Mouse (Mus musculus): ENCODE results near the gene Lgr6. TPM values are rescaled to one million over a fixed set of nuclear protein-coding genes. Genes with fewer than 3 reads are reported as not detected.

Lgr6 gene
- total RNA-seq, 2 experiments from 2014 or later, result 2.1 to 5.2 TPM

- no peak for DNase-seq (ENCODE audit: low spot score in 2 of 2)
Observed at GRCm38 (mm10) chr1:135083465-135083864, 21.6 kb downstream of the Lgr6 start.

- DNase-seq (ENCODE audit: low spot score in 2 of 2), result no peak
Observed at GRCm38 (mm10) chr1:135082267-135082666, 22.8 kb downstream of the Lgr6 start.

DNA sequence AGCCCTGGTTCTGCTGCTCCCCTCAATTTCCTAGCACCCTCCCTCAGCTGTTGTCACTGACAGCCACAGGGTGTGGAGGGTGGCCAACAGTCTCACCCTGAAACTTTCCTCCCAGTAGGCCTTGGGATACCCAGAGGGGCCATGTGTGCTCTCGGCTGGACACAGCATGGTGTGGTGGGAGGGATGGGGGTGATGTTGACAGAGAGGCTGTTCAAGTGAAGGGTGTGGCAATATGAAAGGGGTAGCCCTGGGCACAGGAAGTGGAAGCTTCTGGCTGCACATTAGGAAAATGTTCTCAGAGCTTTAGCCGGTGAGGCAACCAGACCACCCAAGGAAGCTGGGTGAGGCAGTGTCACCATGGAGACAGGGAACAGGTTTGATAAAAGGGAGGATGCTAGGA lies 26.1 kb downstream of the Lgr6 start:
- DNase-seq (ENCODE audit: low spot score in 2 of 2), result no peak

- DNase-seq (ENCODE audit: low spot score in 2 of 2), result no peak
Observed at GRCm38 (mm10) chr1:135076470-135076869, 28.6 kb downstream of the Lgr6 start.

DNA sequence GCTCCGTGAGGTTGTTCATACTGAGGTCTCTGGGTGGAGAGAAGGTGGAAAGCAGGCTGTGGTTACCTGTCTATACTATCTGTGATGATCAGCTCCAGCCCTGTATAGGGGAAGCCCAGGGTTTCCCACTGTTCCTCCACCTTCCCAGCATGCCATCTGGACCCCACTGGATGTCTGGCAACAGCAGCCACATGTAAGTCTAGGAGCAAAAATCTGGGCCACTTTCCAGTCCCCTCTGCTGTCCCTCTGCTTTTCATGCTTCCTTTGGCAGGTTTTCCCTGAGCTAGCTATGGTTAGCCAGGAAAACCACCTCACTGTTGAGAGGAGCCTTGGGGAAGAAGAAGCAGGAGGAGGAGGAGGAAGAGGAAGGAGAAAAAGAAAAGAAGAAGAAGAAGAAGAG lies 29.8 kb downstream of the Lgr6 start:
- DNase-seq (ENCODE audit: low spot score in 2 of 2), result no peak

DNA sequence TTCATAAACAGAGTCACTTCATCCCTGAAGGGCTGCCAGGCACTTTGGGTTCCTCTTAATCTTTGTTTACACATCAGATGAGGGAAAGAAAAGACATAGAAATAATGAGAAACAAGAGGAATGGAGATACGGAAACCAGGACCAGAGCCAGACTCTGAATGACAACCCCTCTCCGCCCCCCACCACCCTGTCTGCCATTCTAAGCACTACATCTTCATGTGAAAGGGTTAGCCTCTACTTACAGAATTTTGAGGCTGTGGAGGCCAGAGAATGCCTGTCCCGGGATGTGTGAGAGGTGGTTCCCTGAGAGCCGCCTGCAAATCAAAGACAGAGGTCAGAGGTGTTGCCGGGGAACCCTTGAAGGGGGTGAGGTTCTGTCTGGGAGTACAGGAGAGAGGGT lies 32.4 kb downstream of the Lgr6 start:
- no peak for DNase-seq (ENCODE audit: low spot score in 2 of 2)

DNA sequence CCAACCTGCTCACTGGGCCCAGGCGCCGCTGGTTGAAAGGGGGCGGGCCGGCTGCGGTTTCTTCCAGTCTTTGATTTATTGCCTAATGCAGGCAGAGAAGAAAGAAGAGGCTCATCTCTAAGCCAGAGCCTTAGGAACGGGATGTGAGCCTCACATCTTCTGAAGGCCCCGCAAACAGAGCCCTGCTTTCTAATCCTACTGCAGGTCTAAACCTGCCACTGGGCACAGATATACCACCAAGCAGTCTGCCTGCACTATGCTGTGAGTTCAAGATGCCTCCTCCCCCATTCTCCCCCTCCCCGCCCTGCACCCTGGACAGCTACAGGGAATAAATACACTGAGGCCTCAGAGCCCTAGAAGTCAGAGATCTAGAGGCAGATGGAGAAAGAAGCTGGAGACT lies 35.2 kb downstream of the Lgr6 start:
- DNase-seq (ENCODE audit: low spot score in 2 of 2), result no peak

- no peak for DNase-seq (ENCODE audit: low spot score in 2 of 2)
Observed at GRCm38 (mm10) chr1:135064525-135064924, 40.6 kb downstream of the Lgr6 start.

- no peak for DNase-seq (ENCODE audit: low spot score in 2 of 2)
Observed at GRCm38 (mm10) chr1:135062936-135063335, 42.1 kb downstream of the Lgr6 start.

DNA sequence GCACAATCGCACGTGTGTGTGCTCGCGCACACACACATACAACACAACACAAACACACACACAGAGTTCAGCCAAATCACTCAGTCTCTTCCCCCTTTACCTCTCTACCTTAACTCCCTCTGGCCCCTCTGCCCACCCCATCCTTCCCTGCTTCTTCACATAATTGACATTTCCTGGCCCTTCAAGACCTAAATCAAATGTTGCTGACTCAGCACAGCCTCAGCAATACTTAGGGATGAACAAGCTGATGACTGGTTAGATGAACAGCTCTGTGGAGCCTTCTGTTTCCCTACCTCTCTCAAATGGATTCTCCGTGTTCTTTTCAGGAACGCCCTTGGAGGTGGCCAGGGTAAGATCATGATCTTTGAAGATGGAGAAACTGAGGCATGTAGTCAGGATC lies 43.8 kb downstream of the Lgr6 start:
- no peak for DNase-seq (ENCODE audit: low spot score in 2 of 2)

GRCm38 (mm10) chr1:135060174-135060573 lies 44.9 kb downstream of the Lgr6 start:
- DNase-seq (ENCODE audit: low spot score in 2 of 2), result no peak

DNA sequence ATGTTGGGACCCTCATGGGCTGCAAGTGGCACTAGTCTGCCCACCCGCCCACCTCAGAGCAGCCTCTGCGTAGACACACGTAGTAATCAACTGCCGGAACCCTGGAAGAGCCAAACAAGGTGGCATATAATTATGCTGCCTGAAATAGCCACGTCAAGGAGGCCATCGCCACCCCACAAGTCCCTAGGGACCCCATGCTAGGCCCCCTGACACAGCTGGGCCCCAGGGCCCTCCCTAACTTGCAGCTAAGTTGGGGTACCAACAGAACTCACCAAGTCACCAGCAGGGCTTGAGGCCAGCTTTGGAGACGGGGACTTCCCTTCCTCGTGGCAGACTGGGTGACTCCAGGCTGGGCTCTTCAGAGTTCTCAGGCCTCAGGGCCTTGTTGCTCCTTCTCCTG lies 48.2 kb downstream of the Lgr6 start:
- no peak for DNase-seq (ENCODE audit: low spot score in 2 of 2)

DNA sequence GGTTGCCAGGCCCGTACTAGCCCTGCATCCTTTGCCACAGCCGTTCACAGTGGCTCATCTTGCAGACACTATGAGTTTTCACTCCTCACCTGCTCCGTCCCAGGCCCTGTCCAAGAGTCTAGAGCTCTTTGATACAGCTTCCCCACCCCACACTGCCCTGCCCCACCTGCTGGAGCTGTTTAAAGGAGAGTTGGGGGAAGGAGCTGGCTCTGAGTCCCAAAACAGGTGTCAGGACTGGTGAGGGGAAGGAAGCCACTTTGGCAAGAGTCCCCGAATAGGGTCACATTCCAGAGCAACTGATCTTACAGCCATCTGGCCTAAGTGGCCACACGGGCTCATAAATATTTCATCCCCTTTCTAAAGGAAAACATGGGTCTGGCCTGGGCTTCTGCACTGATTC lies 51.0 kb downstream of the Lgr6 start:
- DNase-seq (ENCODE audit: low spot score in 2 of 2), result no peak

DNA sequence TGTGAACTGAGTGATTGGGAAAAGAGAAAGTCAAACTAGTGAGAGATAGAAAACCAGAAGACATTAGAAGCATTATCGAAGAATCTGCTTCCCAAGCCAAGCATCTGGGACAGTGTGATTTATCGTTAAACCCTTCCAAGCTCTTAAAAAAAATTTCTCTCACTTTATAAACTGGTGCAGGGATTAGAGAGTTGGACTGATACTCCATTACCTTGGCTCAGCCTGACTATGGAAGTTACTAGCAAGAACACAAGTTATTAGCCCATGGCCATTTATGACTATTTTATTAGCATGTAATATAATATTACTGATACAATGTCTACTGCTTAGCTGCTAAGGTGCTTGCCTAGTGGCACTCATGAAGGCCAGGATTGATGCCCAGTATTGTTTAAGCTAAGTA lies 60.6 kb downstream of the Lgr6 start:
- no peak for DNase-seq (ENCODE audit: low spot score in 2 of 2)

- DNase-seq (ENCODE audit: low spot score in 2 of 2), result no peak
Observed at GRCm38 (mm10) chr1:135036297-135036696, 68.8 kb downstream of the Lgr6 start.

DNA sequence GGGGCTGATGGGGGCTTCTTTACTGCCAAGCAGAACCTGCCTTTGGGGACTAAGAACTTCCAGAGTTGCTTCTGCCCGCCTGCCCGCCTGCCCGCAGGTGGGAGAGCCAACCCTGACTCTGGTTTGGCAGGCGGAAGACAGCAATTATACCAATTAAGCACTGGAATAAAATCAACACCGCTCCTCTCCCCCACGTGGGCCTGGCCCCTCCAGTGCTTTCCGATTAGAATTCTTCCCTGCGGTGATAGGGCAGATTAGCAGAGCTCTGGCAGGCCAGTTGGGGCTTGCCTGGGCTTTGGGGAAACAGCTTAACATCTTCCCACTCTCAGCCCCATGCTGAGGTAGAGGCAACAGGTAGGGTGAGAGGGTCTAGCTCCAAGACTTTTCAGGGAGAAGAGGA lies 72.4 kb downstream of the Lgr6 start:
- DNase-seq (ENCODE audit: low spot score in 2 of 2), result no peak

GRCm38 (mm10) chr1:135030121-135030520 lies 75.0 kb downstream of the Lgr6 start:
- no peak for DNase-seq (ENCODE audit: low spot score in 2 of 2)

DNA sequence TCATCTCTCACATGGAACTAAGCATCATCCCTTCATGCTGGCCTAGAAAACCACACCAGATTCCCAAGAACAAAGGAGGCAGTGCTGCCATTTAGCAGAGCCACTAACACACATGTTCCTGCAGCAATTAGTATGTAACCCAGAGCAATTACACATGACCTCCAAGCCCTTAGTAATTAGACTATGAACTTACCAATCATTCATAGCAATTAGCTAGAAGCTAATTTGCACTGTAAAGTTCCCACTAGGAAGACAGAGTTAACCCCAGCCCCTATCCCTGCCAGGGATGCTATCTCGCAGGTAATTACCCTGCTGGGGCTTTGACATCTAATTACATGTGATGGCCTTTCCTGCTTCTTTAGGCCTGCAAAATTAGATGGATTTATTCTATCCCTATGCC lies 78.8 kb downstream of the Lgr6 start:
- DNase-seq (ENCODE audit: low spot score in 2 of 2), result no peak

- no peak for DNase-seq (ENCODE audit: low spot score in 2 of 2)
Observed at GRCm38 (mm10) chr1:135023583-135023982, 81.5 kb downstream of the Lgr6 start.

- no peak for DNase-seq (ENCODE audit: low spot score in 2 of 2)
Observed at GRCm38 (mm10) chr1:135021936-135022335, 83.1 kb downstream of the Lgr6 start.

DNA sequence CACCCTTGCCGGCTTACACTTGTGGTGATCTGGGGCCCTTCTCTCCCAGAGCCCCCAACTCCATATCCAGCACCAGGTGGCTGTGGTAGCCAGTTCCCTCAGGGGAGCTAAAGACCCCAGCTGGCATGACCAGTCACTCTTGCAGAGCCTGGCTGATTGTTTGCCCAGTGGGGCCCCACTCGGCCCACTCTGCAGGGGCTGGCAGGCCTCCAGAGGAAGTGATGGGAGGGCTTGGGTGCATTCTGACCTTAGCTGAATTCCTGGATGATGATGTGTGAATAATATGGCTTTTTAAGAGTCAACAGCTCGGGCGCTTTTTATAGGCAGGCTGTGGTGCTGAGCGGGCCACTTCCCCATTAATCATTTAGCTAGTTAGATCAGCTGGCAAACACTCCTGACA lies 84.1 kb downstream of the Lgr6 start:
- no peak for DNase-seq (ENCODE audit: low spot score in 2 of 2)

GRCm38 (mm10) chr1:135020281-135020940 lies 84.7 kb downstream of the Lgr6 start:
- DNase-seq (ENCODE audit: low spot score in 2 of 2), result no peak

DNA sequence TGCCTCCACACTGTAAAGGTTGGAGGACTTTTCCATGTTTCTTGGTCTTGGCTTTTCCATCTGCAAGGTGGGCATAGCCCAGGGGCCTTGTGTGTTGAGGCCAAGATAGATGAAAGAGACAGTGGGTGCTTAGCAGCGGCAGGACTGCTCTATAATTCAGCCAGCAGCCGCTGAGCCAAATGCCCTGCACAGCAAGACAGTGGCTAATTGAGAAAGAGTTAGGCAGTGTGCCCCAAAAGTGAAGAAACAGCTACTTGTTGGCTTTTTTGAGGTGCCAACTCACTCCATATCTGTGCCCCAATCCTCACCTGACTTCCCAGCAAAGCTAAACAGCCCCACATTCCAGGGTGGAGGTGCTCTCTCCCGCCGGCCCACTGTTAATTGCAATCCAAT lies 85.3 kb downstream of the Lgr6 start:
- DNase-seq (ENCODE audit: low spot score in 2 of 2), result no peak

All from adrenal gland, adult 18-20 months (tissue).